Mouse (Mus musculus) stomach, embryonic 15.5 days (tissue): ENCODE measurements at regions not wholly inside any gene's neighbourhood (a gene's known extent, or its start where the extent isn't known, plus 50 kb on each side); places are given as distances from the start of the nearest gene placed in this dataset.

Experiments
- ATAC-seq: fragments of 200-750 bp; cut with Nextera tagmentation; 2 replicates; pipeline ENCODE4 v1.8.0; 2017; ENCODE audit warnings: low read depth, moderate number of reproducible peaks, moderate TSS enrichment; ENCODE audit not compliant: insufficient read depth, low FRiP score
- H3K27ac ChIP-seq: fragments of 300-500 bp; sonication (generic); 2 replicates; pipeline ENCODE4 v1.5.1; 2015; ENCODE audit warnings: mild to moderate bottlenecking, inconsistent platforms
- H3K27me3 ChIP-seq: fragments of 300-500 bp; sonication (generic); replicated peaks from 2 replicates; pipeline ENCODE4 v1.6.1; 2015; ENCODE audit warnings: inconsistent platforms
- H3K36me3 ChIP-seq: fragments of 300-500 bp; sonication (generic); 2 replicates; pipeline ENCODE4 v1.6.1; 2015; ENCODE audit warnings: inconsistent platforms
- H3K4me1 ChIP-seq: fragments of 300-500 bp; sonication (generic); 2 replicates; pipeline ENCODE4 v1.6.1; 2015; ENCODE audit warnings: inconsistent platforms
- H3K4me2 ChIP-seq: fragments of 300-500 bp; sonication (generic); 2 replicates; pipeline ENCODE4 v1.6.1; 2015; ENCODE audit warnings: mild to moderate bottlenecking, inconsistent platforms
- H3K4me3 ChIP-seq: fragments of 300-500 bp; sonication (generic); replicated peaks from 2 replicates; pipeline ENCODE4 v1.5.1; 2015; ENCODE audit warnings: inconsistent platforms
- H3K9ac ChIP-seq: fragments of 300-500 bp; sonication (generic); 2 replicates; pipeline ENCODE4 v1.6.1; 2015; ENCODE audit warnings: inconsistent platforms
- H3K9me3 ChIP-seq: fragments of 300-500 bp; sonication (generic); 2 replicates; pipeline ENCODE4 v1.6.1; 2016; ENCODE audit warnings: inconsistent platforms
- WGBS: fragments of 180-500 bp; shearing (Covaris S2); methylation state at CpG from one replicate; pipeline ENCODE4 v1.1.7; 2015; 5-methylcytosine and 5-hydroxymethylcytosine counted together

- H3K27me3 ChIP-seq: no peaks in the 10 kb centered on the region
- H3K4me2 ChIP-seq: no peak overlapping the region
- no peak overlapping the region for H3K9ac ChIP-seq
- H3K4me3 ChIP-seq: no peak overlapping the region
- no peaks in the 10 kb centered on the region for H3K9me3 ChIP-seq
- WGBS: 43% methylated on average over 3 of the region's 3 CpGs
- H3K27ac ChIP-seq: no peak overlapping the region
- H3K36me3 ChIP-seq: no peaks in the 10 kb centered on the region
- H3K4me1 ChIP-seq: no peaks in the 10 kb centered on the region
- no peak for ATAC-seq
Observed at GRCm38 (mm10) chr5:46790536-46790935, 933.1 kb upstream of the Lcorl start.

DNA sequence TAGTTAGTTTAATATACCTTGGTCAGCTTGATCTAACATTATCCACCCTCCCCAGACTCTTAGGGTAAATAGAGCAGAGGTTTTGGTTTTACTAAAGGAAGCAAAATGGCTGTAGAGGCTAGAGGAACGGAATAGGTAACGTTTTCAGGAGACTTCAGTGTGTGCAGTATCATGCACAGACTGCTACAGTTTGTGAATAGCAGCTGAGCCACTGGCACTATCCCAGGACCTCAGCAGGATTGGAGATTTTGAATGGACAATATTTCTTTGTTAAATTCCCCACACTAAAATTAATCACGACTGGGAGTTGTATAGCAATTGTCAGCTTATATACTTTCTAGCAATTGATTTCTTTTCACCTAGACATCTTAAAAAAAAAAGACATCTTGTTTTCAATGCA lies 929.7 kb upstream of the Lcorl start:
- Histone ChIP-seq H3K9ac (no peak overlapping the region), H3K27me3 (no peaks in the 10 kb centered on the region), H3K36me3 (no peaks in the 10 kb centered on the region), H3K4me3 (no peak overlapping the region), H3K4me1 (no peaks in the 10 kb centered on the region), H3K4me2 (no peak overlapping the region), H3K9me3 (no peaks in the 10 kb centered on the region), H3K27ac (no peak overlapping the region)
- ATAC-seq: no peak
- WGBS: 71% methylated on average over 3 of the region's 3 CpGs

DNA sequence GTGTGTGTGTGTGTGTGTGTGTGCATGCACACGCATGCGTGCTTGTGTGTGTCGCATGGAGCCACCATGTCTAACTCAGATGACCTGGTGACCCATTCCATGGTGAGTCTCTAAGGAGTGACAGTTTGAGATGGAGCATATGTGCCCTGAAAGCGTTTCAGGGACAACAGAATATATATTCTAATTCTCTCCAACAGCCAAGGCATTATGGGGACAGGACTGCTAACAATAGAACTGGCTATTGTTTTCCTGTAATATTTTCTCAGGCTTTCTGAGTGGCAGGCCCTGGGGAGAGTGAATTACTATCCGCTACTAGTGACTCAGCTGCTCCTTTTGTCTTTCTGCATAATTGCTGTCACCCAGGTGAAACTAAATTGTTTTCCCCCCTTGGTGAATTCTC lies 898.7 kb upstream of the Lcorl start:
- Histone ChIP-seq H3K4me1 (no peaks in the 10 kb centered on the region), H3K9ac (no peak overlapping the region), H3K36me3 (no peaks in the 10 kb centered on the region), H3K4me2 (no peak overlapping the region), H3K4me3 (no peak overlapping the region), H3K27me3 (no peaks in the 10 kb centered on the region), H3K9me3 (no peaks in the 10 kb centered on the region), H3K27ac (no peak overlapping the region)
- WGBS: 79% methylated on average over 5 of the region's 5 CpGs
- no peak for ATAC-seq

DNA sequence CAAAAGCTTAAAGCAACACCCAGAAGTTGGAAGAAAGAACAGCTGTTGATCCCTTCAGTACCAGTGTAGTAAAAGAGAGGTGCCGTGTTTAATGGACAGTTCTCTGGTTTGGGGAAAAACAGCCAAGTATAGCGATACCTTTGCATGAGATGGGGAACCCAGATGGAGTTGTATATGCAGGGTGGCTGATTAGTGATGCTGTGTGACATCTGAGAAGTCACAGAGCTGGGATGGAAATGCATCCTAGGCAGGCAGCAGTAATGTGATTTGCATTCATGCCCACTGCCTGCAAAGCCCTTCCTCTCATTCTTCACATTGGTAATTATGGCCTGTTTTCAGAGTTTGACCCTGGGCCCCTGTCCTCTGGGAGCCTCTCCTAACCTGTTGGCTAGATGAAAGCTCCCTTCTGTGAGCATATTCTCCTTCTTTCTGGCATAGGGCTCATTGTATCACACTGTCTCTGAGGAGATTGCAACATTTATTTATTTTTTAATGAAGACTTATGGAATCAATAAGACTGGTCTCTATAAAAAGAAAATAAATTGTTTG lies 882.7 kb upstream of the Lcorl start:
- H3K36me3 ChIP-seq: no peaks in the 10 kb centered on the region
- H3K4me2 ChIP-seq: no peak overlapping the region
- no peaks in the 10 kb centered on the region for H3K4me1 ChIP-seq
- no peak overlapping the region for H3K27ac ChIP-seq
- 74% methylated on average over 2 of the region's 2 CpGs for WGBS
- ATAC-seq: no peak
- H3K4me3 ChIP-seq: no peak overlapping the region
- no peaks in the 10 kb centered on the region for H3K9me3 ChIP-seq
- H3K27me3 ChIP-seq: no peaks in the 10 kb centered on the region
- no peak overlapping the region for H3K9ac ChIP-seq

DNA sequence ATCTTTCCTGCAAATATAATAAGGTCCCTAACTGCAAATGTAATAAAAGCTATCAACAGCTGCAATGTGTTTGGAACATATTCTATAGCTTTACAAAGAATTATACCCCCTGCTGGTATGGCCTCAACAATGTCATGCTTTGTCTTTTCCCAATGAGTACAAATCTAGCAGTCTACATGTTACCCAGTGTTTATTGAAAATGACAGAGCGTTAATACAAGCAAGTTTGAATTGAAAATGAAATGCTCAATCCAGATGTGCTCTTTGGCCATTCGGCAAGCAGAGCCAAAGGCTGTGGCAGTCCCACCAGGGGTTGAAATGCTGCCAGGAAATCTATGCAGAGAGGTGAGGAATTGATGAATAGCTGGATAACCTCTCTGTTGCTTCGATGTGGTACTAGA lies 875.1 kb upstream of the Lcorl start:
- ATAC-seq: no peak
- Histone ChIP-seq H3K36me3 (no peaks in the 10 kb centered on the region), H3K9ac (no peak overlapping the region), H3K9me3 (no peaks in the 10 kb centered on the region), H3K4me3 (no peak overlapping the region), H3K27ac (no peak overlapping the region), H3K4me2 (no peak overlapping the region), H3K4me1 (no peaks in the 10 kb centered on the region), H3K27me3 (no peaks in the 10 kb centered on the region)
- 74% methylated on average over 3 of the region's 3 CpGs for WGBS

DNA sequence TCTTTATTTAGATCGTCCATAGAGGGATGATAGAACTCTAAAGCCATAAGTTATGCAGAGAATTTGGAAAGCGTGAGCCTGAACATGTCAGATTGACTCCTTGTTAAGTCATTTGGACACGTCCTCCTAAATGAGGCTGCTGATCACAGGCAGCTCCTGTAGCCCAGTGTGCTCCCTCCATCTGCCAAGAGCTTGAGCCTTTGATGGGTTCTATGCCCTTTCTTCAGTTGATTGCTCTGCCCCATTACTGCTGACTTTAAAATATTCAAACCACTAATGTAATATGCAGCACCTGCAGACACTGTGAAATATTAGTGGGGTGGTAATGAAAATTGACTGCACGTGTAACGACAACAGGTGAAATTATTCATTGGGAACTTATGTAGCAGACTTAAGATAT lies 874.6 kb upstream of the Lcorl start:
- no peaks in the 10 kb centered on the region for H3K9me3 ChIP-seq
- ATAC-seq: no peak
- no peak overlapping the region for H3K27ac ChIP-seq
- WGBS: 73% methylated on average over 5 of the region's 5 CpGs
- H3K4me3 ChIP-seq: no peak overlapping the region
- H3K9ac ChIP-seq: no peak overlapping the region
- H3K27me3 ChIP-seq: no peaks in the 10 kb centered on the region
- no peaks in the 10 kb centered on the region for H3K4me1 ChIP-seq
- H3K36me3 ChIP-seq: no peaks in the 10 kb centered on the region
- no peak overlapping the region for H3K4me2 ChIP-seq

GRCm38 (mm10) chr5:46731297-46731696 lies 873.9 kb upstream of the Lcorl start:
- H3K27ac ChIP-seq: no peak overlapping the region
- no peak overlapping the region for H3K4me2 ChIP-seq
- 81% methylated on average over 3 of the region's 3 CpGs for WGBS
- no peaks in the 10 kb centered on the region for H3K4me1 ChIP-seq
- no peak for ATAC-seq
- no peak overlapping the region for H3K4me3 ChIP-seq
- no peak overlapping the region for H3K9ac ChIP-seq
- no peaks in the 10 kb centered on the region for H3K36me3 ChIP-seq
- no peaks in the 10 kb centered on the region for H3K9me3 ChIP-seq
- no peaks in the 10 kb centered on the region for H3K27me3 ChIP-seq

- 73% methylated on average over 3 of the region's 3 CpGs for WGBS
- Histone ChIP-seq H3K9me3 (no peaks in the 10 kb centered on the region), H3K36me3 (no peaks in the 10 kb centered on the region), H3K27me3 (no peaks in the 10 kb centered on the region), H3K27ac (no peak overlapping the region), H3K4me3 (no peak overlapping the region), H3K9ac (no peak overlapping the region), H3K4me2 (no peak overlapping the region), H3K4me1 (no peaks in the 10 kb centered on the region)
- no peak for ATAC-seq
Observed at GRCm38 (mm10) chr5:46709596-46709995, 852.2 kb upstream of the Lcorl start.

- H3K36me3 ChIP-seq: no peaks in the 10 kb centered on the region
- no peak overlapping the region for H3K27ac ChIP-seq
- ATAC-seq: no peak
- H3K4me1 ChIP-seq: no peaks in the 10 kb centered on the region
- 81% methylated on average over 1 of the region's 1 CpGs for WGBS
- no peak overlapping the region for H3K4me3 ChIP-seq
- H3K27me3 ChIP-seq: no peaks in the 10 kb centered on the region
- no peak overlapping the region for H3K4me2 ChIP-seq
- H3K9me3 ChIP-seq: no peaks in the 10 kb centered on the region
- H3K9ac ChIP-seq: no peak overlapping the region
Observed at GRCm38 (mm10) chr5:46707845-46708244, 850.4 kb upstream of the Lcorl start.

GRCm38 (mm10) chr5:46707021-46707420 lies 849.6 kb upstream of the Lcorl start:
- H3K36me3 ChIP-seq: no peaks in the 10 kb centered on the region

DNA sequence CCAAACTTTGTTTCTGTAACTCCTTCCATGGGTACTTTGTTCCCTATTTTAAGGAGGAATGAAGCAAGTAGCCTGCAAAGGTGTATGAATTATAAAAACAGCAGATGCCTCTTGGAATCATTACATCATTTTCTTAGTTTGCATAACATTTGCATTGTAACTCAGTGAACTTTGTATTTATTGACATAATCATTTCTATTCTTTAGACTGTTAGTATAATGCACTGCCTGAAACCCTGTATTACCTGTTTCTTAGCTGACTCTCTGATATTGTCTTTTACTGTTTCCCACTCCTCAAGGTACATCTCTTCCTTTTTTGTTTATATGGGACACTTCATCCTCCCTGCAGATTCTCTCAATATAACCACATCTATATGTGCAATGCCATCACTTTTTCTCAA lies 820.6 kb upstream of the Lcorl start:
- Histone ChIP-seq H3K4me2 (no peak overlapping the region), H3K36me3 (no peaks in the 10 kb centered on the region), H3K4me3 (no peak overlapping the region), H3K27ac (no peak overlapping the region), H3K27me3 (no peaks in the 10 kb centered on the region), H3K9ac (no peak overlapping the region), H3K4me1 (no peaks in the 10 kb centered on the region), H3K9me3 (no peaks in the 10 kb centered on the region)
- no peak for ATAC-seq

More at GRCm38 (mm10) chr5:46707021-46707420, 849.6 kb upstream of the Lcorl start:
- Histone ChIP-seq H3K27ac (no peak overlapping the region), H3K9ac (no peak overlapping the region), H3K9me3 (no peaks in the 10 kb centered on the region), H3K27me3 (no peaks in the 10 kb centered on the region), H3K4me2 (no peak overlapping the region), H3K4me1 (no peaks in the 10 kb centered on the region), H3K4me3 (no peak overlapping the region)
- no peak for ATAC-seq
- 89% methylated on average over 5 of the region's 5 CpGs for WGBS

- WGBS: 68% methylated on average over 3 of the region's 3 CpGs
- H3K4me3 ChIP-seq: no peak overlapping the region
- no peak for ATAC-seq
- H3K9me3 ChIP-seq: no peaks in the 10 kb centered on the region
- no peaks in the 10 kb centered on the region for H3K27me3 ChIP-seq
- H3K4me2 ChIP-seq: no peak overlapping the region
- H3K9ac ChIP-seq: no peak overlapping the region
- no peak overlapping the region for H3K27ac ChIP-seq
- no peaks in the 10 kb centered on the region for H3K4me1 ChIP-seq
- no peaks in the 10 kb centered on the region for H3K36me3 ChIP-seq
Observed at GRCm38 (mm10) chr5:46674810-46675502, 817.5 kb upstream of the Lcorl start.

GRCm38 (mm10) chr5:46673413-46673812 lies 816.0 kb upstream of the Lcorl start:
- ATAC-seq: no peak
- H3K4me2 ChIP-seq: no peak overlapping the region
- H3K27ac ChIP-seq: no peak overlapping the region
- H3K4me3 ChIP-seq: no peak overlapping the region
- no peak overlapping the region for H3K9ac ChIP-seq
- no peaks in the 10 kb centered on the region for H3K4me1 ChIP-seq
- no peaks in the 10 kb centered on the region for H3K36me3 ChIP-seq
- 39% methylated on average over 1 of the region's 1 CpGs for WGBS
- H3K27me3 ChIP-seq: no peaks in the 10 kb centered on the region
- no peaks in the 10 kb centered on the region for H3K9me3 ChIP-seq
